Mouse (Mus musculus) olfactory bulb, adult 2 months (tissue): ENCODE data around the gene Creb3l2. TPM values are rescaled to one million over a fixed set of nuclear protein-coding genes. Genes with fewer than 3 reads are reported as not detected.
"Not testable (repeated sequence)": the region's sequence is repeated elsewhere in the genome, so short reads cannot be mapped to it uniquely, and the experiment has no call there.

ENCODE experiments used
- H3K27ac ChIP-seq: fragments of 200-500 bp; 2 replicates; pipeline ENCODE4 v1.5.1; 2012; ENCODE audit warnings: low read depth, low read length; ENCODE audit not compliant: insufficient read depth
- H3K4me1 ChIP-seq: fragments of 200-500 bp; 2 replicates; pipeline ENCODE4 v1.6.1; 2012; ENCODE audit warnings: low read length; ENCODE audit not compliant: control insufficient read depth, insufficient read depth
- H3K4me3 ChIP-seq: fragments of 200-500 bp; 2 replicates; pipeline ENCODE4 v1.5.1; 2012; ENCODE audit warnings: mild to moderate bottlenecking, low read depth, low read length, moderate library complexity; ENCODE audit not compliant: insufficient read depth
- CTCF ChIP-seq: fragments of 200-500 bp; IDR thresholded peaks from 2 replicates; pipeline ENCODE4 v1.5.1; 2012; ENCODE audit warnings: low read depth, mild to moderate bottlenecking, low read length, moderate library complexity; ENCODE audit not compliant: insufficient read depth
- POLR2A ChIP-seq: fragments of 200-500 bp; IDR thresholded peaks from 2 replicates; pipeline ENCODE4 v1.6.1; 2012; ENCODE audit warnings: mild to moderate bottlenecking, low read depth, low read length, moderate library complexity; ENCODE audit not compliant: insufficient read depth
- WGBS: fragments of 180-500 bp; shearing (Covaris S2); methylation state at CpG from one replicate; pipeline ENCODE4 v1.1.7; 2018; 5-methylcytosine and 5-hydroxymethylcytosine counted together
- polyA plus RNA-seq: library from polyadenylated mRNA; stranded (reverse); fragments of >200 nt; gene quantifications from 2 replicates; pipeline ENCODE4 v1.2.4, GENCODE M21; 2012; ENCODE audit warnings: low replicate concordance; ENCODE audit not compliant: missing spikeins, insufficient read depth, insufficient read length

Creb3l2 gene
- polyA plus RNA-seq, 1 experiment: not detected

DNA sequence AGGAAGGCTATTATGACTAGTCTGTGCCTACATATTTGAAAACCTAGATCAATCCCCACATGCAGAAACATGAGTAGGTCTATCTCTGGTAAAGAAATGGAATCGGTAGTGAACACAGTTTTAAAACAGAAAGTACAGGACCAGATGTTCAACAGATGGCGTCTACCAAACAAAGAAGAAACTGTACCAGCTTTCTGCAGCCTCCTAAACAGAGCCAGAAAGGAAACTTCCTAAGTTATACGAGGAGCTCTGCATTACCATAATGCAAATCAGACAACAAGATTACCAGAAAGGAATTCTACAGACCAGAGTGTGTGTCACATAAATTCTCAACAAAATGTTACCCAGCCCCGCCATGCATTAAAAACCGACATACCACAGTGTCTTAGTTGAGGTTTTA is 23.9 kb upstream of the Creb3l2 start:
- no peak overlapping the region for H3K27ac ChIP-seq
- no peaks in the 10 kb centered on the region for H3K4me1 ChIP-seq
- H3K4me3 ChIP-seq: no peak overlapping the region
- 73% methylated on average over 5 of the region's 5 CpGs for WGBS
- TF ChIP-seq CTCF: no peak
- TF ChIP-seq POLR2A: no peak

DNA sequence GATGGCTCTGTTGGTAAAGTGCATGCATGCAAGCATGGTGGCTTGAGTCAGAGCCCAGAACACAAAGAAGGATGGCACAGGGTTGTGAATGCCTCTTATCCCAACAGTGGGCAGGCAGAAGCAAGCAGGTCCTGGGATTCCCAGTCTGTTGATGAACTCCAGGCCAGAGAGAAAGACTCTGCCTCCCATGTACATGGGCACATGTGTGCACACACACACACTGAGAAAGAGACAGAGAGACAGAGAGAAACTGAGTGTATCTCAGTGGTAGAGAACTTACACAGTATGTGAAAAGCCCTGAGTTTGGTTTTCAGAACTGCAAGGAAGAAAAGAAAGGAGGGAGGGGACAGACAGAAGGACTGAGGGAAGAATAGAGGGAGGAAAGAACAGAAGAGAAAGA is 23.4 kb upstream of the Creb3l2 start:
- Histone ChIP-seq H3K4me1 (no peaks in the 10 kb centered on the region), H3K4me3 (no peak overlapping the region), H3K27ac (no peak overlapping the region)
- TF ChIP-seq POLR2A (no peak), CTCF (no peak)

DNA sequence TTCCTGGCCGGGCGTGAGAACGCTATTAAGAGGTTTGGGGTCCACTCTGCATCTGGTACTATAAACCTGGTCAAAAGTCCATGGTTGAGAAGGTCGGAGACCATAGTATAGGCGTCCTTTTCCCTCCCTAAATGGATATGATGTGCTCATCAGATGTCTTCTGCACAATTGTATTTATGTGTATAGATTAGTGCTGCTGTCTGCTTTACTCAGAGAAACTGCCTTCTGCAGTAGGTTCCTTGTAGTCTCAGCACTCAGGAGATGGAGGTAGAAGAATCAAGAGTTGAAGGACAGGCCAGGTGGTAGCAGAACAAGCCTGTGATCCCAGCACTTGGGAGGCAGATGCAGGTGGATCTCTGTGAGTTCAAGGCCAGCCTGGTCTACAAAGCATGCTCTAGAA is 22.6 kb upstream of the Creb3l2 start:
- 3% methylated on average over 5 of the region's 5 CpGs for WGBS
- TF ChIP-seq POLR2A: no peak
- TF ChIP-seq CTCF: no peak
- H3K4me1 ChIP-seq: no peaks in the 10 kb centered on the region
- H3K27ac ChIP-seq: no peak overlapping the region
- peak overlapping the region; percentile 36 for H3K4me3 ChIP-seq

DNA sequence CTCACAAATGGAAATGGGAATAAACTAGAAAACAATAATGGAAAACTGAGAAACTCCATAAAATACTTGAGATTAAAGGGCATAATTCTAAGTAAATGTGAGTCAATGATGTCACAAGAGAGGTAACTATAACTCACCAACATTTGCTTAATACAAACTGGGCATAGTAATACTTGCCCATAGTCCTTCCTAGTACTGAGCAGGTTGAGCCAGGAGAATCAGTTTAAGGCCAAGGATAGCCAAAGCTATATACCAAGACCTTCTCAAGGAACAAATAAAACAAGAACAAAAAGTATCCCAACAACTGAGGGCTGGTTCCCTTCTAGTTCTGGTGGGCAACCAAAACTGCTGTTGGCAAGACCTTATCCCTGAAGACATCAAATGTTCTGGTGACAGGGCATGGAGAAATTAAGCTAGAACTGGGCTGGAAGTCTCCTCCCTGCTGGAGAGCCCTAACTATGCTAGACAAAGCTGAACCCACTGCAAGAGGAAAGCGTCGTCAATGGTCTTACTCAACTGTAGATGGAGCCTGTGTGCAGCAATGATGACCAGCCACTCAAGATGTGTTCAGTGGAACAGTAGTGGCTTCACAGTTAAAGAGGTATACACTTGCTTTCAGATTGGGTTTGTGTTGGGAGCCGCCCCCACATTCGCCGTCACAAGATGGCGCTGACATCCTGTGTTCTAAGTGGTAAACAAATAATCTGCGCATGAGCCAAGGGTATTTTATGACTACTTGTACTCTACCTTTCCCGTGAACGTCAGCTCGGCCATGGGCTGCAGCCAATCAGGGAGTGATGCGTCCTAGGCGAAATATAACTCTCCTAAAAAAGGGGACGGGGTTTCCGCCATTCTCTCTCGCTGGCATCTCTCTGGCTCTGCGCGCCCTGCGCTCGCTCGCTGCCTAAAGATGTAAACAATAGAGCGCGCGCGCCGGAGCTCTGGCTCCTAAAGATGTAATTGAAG is 21.9 kb upstream of the Creb3l2 start:
- Histone ChIP-seq H3K4me3 (peak overlapping the region; percentile 36), H3K27ac (peak overlapping the region; percentile 47; the same call in 1 of the 2 replicates)
- H3K4me1 ChIP-seq: not testable (repeated sequence)
- WGBS: under 1% methylated on average over 7 of the region's 25 CpGs

DNA sequence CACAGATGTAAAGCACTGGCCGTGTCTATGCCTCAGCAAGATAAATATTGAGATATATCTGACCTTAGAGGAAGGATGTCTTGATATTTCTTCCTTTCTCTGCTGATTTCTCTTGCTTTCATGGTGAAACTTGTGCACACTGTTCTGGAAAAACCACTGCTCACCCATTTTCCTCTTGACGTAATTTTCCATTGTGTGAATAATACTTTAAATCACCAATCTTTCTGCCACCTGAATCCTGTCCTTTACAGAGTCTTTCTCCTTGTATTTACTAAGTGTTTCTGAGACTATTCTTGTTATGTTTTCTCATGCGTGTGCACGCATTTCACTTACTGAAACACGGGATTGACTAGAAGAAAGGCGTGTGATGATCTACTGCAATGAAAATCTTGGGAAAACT is 18.7 kb upstream of the Creb3l2 start:
- 93% methylated on average over 6 of the region's 6 CpGs for WGBS
- H3K27ac ChIP-seq: no peak overlapping the region
- no peak for TF ChIP-seq CTCF
- TF ChIP-seq POLR2A: no peak
- no peak overlapping the region for H3K4me3 ChIP-seq
- no peaks in the 10 kb centered on the region for H3K4me1 ChIP-seq

DNA sequence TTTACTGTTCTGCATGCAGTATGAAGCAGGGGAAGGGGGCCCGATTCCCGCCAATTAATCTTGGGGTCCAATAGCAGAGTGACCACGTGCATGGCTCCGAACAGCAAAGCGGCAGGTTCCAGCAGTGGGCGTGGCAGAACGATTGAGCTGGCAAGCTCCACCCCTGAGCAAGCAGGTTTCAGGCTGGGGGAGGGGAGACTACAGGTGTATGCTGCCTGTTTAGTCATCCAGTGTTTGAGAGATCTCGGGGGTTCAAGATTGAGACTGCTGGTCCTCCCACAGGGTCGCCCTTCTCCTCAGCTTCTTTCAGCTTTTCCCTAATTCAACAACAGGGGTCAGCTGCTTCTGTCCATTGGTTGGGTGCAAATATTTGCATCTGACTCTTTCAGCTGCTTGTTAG is 17.7 kb upstream of the Creb3l2 start:
- H3K4me3 ChIP-seq, H3K27ac ChIP-seq, H3K4me1 ChIP-seq: not testable (repeated sequence)
- 65% methylated on average over 9 of the region's 9 CpGs for WGBS

DNA sequence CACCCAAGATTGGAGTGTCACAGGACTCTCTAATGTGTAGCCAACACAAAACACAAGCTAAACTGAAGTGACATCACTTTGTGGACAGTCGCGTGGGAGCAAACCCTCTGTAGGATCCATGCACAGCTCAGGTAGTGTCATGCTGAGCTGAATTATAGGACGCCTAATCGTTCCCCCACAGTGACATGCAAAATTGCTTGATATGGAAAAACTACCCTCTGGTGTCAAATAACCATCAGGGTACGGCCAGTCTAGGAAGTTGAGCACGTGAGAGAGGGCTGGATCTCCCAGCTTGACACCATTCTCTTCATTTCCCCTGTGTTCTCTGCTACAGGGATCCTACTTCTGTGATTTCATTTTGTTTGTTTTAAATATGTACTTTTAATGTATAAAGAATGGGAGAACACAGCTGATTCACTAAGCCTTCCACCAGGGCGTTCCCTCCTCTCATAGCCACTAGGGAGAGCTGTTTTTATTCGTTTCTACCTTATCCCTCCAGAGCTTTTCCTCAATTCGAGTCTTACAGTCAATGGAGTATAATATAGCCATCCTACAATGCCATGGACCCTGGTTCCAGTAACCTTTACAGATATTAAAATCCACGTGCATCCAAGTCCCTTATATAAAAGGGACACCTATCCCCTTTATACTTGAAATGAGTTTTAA is 16.2 kb upstream of the Creb3l2 start:
- Histone ChIP-seq H3K4me1 (no peaks in the 10 kb centered on the region), H3K27ac (no peak overlapping the region), H3K4me3 (no peak overlapping the region)
- TF ChIP-seq CTCF (no peak), POLR2A (no peak)
- 47% methylated on average over 10 of the region's 10 CpGs for WGBS

DNA sequence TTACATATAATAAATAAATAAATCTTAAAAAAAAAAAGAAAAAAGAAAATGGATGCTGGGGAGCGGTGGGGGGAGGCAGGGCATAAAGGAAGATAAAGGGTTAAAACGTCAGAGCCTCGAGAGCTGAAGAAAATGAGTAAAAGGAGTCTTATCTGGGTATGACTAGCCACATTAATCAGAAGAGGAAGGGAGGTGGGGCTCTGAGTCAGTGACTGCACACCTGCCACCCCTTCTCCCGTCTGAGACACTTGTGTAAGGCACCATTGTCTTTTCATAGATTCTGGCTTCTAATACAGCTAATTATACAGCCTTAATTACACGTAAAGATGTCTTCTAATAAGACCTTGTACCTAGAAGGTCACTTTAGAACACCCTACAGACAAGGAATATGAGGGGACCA is 13.6 kb upstream of the Creb3l2 start:
- Histone ChIP-seq H3K4me3 (no peak overlapping the region), H3K4me1 (no peaks in the 10 kb centered on the region), H3K27ac (no peak overlapping the region)
- TF ChIP-seq POLR2A (no peak), CTCF (no peak)
- 55% methylated on average over 5 of the region's 5 CpGs for WGBS

DNA sequence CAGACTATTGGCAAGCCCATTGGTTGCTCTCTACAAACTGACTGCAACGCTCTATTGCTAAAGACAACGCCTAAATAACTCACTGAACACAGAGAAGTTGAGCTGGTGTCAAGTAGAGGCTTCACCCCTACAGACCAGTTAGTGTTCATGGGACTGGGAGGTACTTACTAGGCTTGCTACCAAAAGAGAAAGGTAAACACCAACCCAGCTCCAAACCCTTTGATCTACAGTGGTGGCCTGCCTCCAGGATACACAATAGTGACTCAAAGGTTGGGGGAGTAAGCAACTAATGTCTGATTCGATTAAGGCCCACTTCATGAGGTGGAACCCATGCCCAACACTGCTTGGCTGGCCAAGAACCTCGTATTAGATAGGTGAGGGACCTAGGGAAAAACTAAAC is 11.1 kb upstream of the Creb3l2 start:
- Histone ChIP-seq H3K4me3 (no peak overlapping the region), H3K27ac (no peak overlapping the region), H3K4me1 (no peaks in the 10 kb centered on the region)
- 81% methylated on average over 4 of the region's 4 CpGs for WGBS
- TF ChIP-seq POLR2A (no peak), CTCF (no peak)
